Mouse (Mus musculus) spleen, adult 2 months (tissue): ENCODE measurements around the gene H2-D1.

ENCODE experiments used
- CTCF ChIP-seq: fragments of 200-500 bp; IDR thresholded peaks from 2 replicates; pipeline ENCODE4 v1.5.1; 2011; ENCODE audit warnings: mild to moderate bottlenecking, inconsistent platforms; ENCODE audit not compliant: insufficient read depth, insufficient read length, insufficient replicate concordance; ENCODE audit errors: extremely low read depth
- POLR2A ChIP-seq: fragments of 200-500 bp; IDR thresholded peaks from 2 replicates; pipeline ENCODE4 v1.6.1; 2011; ENCODE audit warnings: low read depth, low read length, inconsistent platforms

- TF ChIP-seq CTCF (no peak), POLR2A (no peak)
Observed at GRCm38 (mm10) chr17:35285431-35285830, 22.9 kb downstream of the H2-D1 start.
